Mouse (Mus musculus) adrenal gland, postnatal 4 days (tissue): ENCODE measurements at regions not wholly inside any gene's neighbourhood (a gene's known extent, or its start where the extent isn't known, plus 50 kb on each side); places are given as distances from the start of the nearest gene placed in this dataset.
A peak's percentile ranks its signal among the peaks of the same experiment; 100 is the strongest.

Source experiments
- DNase-seq, 2 experiments: peaks; one replicate each; pipeline ENCODE4 v3.0.0; 2021 to 2022; ENCODE audit warnings: low spot score in 2 of 2, mixed read lengths in 2 of 2

- no peak for DNase-seq
These were observed 98.7 kb upstream of the Cul1 start for GRCm38 (mm10) chr6:47354515-47354914.

GRCm38 (mm10) chr6:47355500-47355899, 97.7 kb upstream of the Cul1 start:
- DNase-seq, result no peak

DNA sequence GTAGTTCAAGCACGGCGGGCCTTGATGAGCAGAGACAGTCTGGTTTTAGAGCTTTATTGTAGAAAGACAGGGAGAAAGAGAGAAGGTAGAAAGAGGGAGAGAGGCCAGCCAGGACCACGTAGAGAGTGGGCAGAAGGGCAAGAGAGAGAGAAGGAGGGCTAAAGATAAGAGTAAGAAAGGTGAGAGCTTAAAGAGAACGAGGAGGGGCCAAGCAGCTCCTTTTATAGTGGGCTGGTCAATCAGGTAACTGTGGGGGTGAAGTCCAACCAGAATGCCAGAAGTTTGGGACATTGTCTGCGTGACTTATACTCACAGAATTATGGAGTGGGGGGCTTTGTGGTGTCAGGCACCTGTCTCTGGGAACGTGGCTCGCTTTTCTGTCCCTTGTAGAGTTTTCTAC, 96.7 kb upstream of the Cul1 start:
- no peak for DNase-seq

GRCm38 (mm10) chr6:47358686-47359085, 94.5 kb upstream of the Cul1 start:
- DNase-seq, result no peak

DNA sequence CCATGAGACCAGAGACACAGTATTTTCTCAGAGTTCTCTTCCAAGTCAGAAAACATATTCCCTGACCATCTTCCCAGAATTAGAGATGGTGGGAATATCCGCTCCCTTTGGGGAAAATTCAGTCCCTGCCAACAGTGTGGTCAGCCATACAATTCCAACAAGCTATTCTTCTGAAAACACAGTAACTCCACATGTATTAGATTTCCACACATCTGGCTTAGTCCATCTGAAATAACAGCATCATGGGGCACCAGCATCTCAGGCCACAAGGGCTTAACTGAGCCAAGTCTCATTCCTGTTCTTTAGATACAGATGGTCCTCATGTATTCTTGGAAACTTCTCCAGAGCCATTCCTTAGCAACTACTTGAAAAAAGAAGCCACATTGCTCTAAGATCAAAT, 89.2 kb upstream of the Cul1 start:
- no peak for DNase-seq

- no peak for DNase-seq
These were observed 88.6 kb upstream of the Cul1 start for GRCm38 (mm10) chr6:47364556-47364955.

- no peak for DNase-seq
These were observed 87.2 kb upstream of the Cul1 start for GRCm38 (mm10) chr6:47365651-47366645.

DNA sequence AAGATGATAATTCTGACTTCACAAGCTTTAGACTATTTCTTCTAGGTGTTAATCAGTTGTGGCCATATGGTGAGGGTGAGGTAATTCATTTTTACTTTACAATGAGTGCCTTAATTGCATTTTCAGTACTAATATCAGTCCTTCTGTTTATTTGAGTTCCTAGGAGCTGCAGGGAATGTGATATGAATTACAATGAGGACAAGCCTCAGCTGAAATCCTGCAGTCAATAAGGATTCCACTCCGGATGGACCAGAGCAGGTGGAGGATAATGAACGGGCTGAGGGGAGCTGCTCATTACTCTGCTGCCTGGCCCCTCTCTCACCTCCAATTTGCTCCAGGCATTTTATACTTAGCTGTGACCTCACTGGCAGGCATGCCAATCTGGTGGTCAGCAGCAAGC, 85.7 kb upstream of the Cul1 start:
- DNase-seq, result no peak

GRCm38 (mm10) chr6:47375705-47376104, 77.5 kb upstream of the Cul1 start:
- DNase-seq, result no peak

DNA sequence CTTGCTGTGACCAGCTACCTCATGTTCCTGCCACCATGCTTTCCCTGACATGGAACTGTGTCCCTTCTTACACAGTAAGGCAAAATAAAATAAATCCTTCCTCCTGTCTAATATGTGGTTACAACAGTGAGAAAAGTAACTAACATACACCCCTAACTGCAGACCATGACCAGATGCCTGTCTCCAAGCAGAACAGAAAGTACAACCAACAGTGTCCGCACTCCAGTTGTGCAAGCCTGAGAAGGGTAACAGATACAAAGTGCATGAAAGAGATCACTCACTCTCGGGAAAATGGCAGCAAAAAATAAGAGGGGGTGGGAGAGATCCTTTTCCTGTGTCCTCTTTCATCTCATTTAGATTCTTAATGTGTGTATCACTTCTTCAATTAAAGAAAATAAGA, 71.7 kb upstream of the Cul1 start:
- no peak for DNase-seq

GRCm38 (mm10) chr6:47386550-47386949, 66.6 kb upstream of the Cul1 start:
- DNase-seq, result no peak

DNA sequence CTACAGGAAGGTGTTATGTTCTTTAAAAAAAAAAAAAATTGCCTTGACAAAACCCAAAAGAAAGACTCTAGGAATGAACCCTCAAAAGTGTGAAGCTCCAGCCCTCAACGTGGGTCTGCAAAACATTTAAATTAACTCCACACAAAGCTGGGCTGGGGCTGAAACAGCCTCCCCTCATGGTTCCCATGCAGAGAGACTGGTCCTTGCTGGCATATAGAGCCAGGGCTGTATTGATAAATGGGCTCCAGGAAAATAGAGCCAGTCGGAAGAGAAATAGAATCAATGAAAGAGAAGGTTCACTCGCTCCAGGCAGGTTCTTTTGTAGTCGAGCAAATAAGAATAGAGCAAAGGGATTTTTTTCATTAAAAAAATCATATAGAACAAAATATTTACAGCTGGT, 63.3 kb upstream of the Cul1 start:
- DNase-seq, result no peak

- DNase-seq, result no peak
These were observed 62.7 kb upstream of the Cul1 start for GRCm38 (mm10) chr6:47390436-47391002.

DNA sequence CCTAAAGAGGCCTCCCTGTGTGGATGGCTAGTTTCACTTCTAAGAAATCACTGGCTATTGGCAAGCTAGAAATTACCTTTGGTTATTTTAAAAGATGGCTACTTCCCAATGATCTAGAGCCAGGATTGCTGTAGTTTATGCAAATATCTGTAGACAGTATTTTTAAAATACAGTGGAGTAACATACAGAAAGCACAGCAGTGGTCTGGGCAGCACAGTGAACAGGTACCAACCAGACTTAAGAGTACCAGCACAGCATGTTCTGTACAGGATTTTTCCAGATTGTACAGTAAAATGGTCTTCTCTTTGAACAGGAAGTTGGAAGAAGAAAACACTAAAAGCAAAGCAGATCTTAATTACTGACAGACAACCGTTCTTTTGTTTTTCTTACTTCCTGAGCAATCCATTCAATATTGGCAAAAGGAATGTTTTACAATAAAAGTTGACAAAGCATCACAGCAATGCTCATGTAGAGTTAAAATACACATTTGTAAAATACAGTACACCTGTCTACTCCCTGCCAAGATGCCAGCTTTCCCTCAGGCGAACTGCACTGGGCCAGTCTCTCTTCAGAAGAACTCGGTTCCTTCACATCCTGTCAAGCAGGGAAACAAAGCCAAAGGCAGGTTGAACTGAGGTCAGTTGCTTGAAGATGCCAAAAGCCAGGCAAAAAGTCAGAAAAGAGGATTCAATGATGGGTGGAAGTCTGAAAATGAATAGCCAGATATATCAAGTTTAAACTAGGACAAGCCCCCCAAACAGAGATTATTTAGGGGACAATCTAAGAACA, 62.0 kb upstream of the Cul1 start:
- DNase-seq, result no peak

DNA sequence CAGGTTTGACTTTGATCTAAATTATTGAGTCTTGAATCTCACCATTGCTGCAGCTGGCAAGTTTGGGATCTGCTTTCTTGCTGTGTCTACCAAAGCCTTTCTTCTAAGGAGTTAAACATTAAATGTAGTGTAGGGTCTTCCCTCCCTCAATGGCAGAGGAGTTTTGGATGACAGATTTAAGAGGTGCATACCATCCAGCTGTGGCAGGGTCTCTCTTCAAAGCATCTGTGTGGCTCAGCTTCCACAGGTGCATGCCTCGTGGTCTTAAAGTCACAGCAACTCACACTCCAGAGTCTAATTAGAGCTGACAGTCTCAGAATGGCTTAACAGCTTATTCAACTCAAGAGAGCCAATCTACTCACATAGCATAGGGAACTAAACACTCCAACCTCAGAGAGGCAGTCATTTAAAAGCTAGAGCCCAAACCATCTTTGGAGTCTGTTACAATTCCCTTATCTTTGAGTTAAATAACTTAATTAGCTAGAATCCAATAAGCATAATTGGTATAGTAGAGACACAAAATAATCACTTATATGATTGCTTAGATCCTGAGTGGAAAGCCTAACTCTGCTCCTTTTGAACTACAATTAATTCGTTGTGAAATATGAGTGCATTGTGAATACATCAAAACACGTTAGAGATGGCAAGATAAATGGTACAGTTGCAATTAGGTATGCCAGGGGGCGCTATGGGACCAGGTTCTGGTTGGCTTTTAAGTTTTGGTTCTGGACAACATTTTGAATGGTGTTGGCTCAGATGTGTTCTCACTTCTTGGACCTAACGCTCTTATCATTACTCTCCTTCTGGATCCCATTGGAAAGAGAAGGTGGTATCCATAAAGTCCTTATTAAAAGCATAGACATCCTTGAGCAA, 57.5 kb upstream of the Cul1 start:
- peak in 1 of 2 experiments; percentile 20 for DNase-seq
